Mouse (Mus musculus): ENCODE results near the gene Sh3pxd2b.

The Sh3pxd2b gene

GRCm38 (mm10) chr11:32340476-32341473, 6.8 kb upstream of the Sh3pxd2b start:
- DNase-seq (ENCODE audit: low read depth, low spot score): peak; percentile 61

- peak; percentile 73 for DNase-seq (ENCODE audit: low read depth, low spot score)
Measured at GRCm38 (mm10) chr11:32342770-32343191, 4.8 kb upstream of the Sh3pxd2b start.

GRCm38 (mm10) chr11:32343350-32343749, 4.3 kb upstream of the Sh3pxd2b start:
- DNase-seq (ENCODE audit: low read depth, low spot score): no peak

GRCm38 (mm10) chr11:32345504-32346297, 1.9 kb upstream of the Sh3pxd2b start:
- DNase-seq (ENCODE audit: low read depth, low spot score): no peak

GRCm38 (mm10) chr11:32347264-32347606, 385 bp upstream of the Sh3pxd2b start:
- DNase-seq (ENCODE audit: low read depth, low spot score): no peak

DNA sequence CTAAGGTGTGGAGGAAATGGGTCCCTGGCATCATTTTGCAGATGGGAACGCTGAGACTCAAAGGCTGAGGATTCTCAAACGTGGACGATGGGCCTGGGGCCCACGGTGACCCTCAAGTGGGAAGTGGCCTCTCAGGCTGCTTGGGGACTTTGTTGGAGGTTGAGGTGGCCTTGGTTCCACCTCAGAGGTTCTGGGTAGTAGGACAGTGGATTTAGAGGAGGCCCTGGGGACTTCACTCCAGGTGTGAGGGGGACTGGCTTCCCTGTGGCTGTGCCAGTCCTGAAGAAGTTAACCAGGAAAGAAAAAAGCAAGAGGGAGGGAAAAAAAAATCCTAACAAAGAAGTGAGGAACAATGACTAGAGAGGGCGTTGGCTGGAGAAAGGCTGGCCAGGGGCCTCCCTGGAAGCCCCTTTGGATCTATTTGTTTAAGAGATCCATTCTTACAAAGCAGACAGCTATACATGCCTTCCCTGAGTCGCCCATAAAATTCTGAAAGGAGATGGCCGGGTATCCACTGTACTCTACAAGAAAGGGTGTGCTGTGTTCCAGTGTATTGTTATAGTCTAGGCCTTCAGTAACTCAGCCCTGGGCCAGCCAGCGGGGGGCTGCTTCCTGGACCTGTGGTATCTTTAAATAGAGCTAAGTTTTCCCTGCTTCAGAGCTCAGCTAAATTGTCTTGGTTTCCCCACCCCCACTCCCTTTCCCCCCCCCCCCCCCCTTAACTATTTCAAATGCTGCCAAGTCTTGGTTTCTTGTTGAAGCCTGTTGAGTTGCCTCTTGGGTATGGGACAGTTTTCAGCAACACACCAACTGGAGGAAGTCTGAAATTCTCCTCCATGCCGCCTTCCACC, 1.0 kb downstream of the Sh3pxd2b start:
- DNase-seq (ENCODE audit: low read depth, low spot score): no peak

DNA sequence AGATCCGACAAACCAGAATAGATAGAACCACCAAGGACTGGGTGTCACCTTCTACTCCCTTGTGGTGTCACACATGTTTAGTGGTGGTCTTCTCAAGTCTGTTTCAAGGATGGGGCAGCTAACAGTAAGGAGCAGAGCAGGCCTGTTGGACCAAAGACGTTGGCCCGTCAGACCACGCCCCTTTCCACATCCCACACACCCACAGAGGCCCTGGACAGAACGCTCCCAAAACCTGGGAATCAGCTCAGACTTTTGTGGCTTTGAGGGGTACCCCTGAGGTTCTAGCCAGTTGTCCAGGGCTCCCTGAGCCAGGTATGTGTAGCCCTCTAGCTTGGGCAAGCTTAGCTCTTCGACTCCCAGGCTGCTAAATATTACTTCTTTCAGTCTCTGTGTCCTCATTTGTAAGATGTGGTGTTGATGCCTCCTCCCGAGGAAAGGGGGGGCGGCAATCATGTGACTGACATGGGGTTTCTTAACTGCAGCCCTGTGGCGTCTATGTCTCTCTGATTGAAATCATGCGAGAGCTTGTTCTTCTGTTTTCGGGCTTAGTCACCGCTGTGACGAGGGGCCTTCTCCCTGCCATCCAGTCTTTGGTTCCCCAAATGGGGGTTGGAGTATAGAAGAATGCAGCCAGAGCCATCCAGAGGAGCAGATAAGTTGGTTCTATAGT, 1.8 kb downstream of the Sh3pxd2b start:
- no peak for DNase-seq (ENCODE audit: low read depth, low spot score)

DNA sequence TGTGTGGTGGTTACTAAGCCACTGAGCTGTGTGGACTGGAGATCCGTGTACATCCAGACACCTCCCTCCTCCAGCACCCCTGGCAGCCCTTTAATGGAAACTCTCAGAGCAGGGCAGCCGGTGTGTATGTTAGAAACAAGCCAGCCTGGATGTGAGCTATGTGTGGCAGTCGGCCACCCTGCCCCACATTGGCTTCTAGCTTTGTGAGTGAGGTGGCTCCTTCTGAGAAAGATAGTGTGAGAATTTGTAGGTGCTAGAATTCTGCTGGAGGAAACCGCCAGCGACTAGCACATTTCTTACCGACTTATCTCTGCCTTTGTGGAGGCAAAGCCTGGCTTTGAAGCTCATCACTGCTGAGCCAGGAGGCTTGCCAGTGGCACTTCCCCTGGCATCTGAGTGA, 5.3 kb downstream of the Sh3pxd2b start:
- no peak for DNase-seq (ENCODE audit: low read depth, low spot score)

DNA sequence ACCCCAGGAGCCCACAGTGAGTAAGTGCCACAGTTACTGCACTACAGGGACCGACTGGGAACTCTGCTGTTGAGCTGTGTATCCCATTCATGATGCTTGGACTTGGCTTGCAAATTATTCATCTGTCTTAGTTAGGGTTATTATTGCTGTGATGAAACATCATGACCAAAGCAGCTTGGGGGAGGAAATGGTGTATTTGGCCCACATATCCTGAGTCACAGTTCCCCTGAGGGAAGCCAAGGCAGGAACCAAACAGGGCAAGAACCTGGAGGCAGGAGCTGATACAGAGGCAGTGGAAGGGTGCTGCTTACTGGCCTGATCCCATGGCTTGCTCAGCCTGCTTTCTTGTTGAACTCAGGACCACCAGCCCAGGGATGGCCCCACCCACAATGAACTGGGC, 7.8 kb downstream of the Sh3pxd2b start:
- no peak for DNase-seq (ENCODE audit: low read depth, low spot score)

GRCm38 (mm10) chr11:32357686-32358085, 10.1 kb downstream of the Sh3pxd2b start:
- DNase-seq (ENCODE audit: low read depth, low spot score): no peak

- no peak for DNase-seq (ENCODE audit: low read depth, low spot score)
Measured at GRCm38 (mm10) chr11:32358399-32358798, 10.8 kb downstream of the Sh3pxd2b start.

- no peak for DNase-seq (ENCODE audit: low read depth, low spot score)
Measured at GRCm38 (mm10) chr11:32359566-32359965, 11.9 kb downstream of the Sh3pxd2b start.

DNA sequence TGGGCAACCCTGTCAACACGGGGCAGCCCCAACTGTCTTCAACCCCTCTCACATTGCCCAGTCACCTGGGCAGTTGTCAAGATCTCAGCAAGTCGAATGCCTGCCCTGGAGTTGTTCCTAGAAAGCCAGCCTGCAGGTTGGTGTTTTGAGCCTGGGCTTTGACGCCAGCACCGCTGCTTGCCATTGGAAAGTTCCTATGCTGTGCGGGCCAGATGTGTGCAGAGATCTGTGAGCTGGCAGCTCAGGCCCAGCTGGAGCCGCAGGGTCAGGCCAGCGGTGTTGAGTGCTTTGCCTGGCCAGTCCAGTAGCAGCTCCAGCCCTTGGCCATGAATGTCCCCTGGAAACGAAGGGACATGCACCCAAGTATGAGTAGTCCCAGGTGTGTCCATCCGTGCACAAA, 14.2 kb downstream of the Sh3pxd2b start:
- DNase-seq (ENCODE audit: low read depth, low spot score): no peak

- no peak for DNase-seq (ENCODE audit: low read depth, low spot score)
Measured at GRCm38 (mm10) chr11:32363188-32363587, 15.6 kb downstream of the Sh3pxd2b start.

DNA sequence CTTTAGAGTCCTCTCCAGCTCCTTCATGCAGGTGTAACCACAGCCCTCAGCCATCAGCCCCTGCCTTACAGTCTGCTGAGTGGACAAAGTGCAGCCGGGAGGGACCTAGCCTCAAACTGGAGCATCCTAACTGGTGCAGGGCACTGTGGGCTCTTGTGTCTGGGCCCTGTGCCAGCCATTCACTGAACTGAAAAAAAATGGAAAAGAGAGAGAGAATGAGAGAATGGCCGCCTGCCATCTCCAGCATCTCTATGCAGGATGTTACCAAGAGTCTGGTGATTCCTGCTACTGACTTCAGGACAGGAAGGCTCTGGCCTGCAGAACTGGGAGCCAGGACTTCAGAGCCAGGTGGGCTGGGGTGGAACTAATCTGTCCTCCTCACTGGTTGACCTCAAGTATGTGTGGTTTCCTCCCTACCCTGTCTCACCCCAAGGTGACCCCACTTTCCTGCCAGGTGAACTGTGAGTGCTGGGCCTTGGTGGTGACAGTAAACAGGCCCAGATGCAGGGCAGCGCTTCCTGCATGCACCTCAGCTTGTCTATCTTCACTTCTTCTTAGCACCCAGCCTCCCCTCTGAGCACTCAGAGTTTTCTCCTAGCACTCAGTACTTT, 16.1 kb downstream of the Sh3pxd2b start:
- DNase-seq (ENCODE audit: low read depth, low spot score): peak; percentile 10

DNA sequence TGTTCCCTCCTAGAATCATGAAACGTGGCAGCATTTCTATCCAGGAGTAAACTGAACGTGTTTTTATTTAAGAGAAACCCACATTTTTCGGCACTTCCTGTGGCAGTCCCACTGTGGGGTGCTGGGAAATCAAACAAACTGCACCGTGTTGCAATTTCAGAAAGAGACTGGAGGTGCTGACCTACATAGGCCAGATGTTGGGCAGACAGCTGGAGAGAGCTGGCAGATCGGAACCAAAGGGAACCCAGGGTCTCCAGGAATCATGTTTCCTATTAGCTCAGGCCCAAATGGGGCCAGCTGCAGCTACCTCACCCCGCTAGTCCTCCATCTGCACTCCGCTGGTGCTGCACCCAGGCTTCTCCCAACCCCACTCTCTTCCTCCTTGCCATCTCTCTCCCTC, 16.8 kb downstream of the Sh3pxd2b start:
- DNase-seq (ENCODE audit: low read depth, low spot score): peak; percentile 11

DNA sequence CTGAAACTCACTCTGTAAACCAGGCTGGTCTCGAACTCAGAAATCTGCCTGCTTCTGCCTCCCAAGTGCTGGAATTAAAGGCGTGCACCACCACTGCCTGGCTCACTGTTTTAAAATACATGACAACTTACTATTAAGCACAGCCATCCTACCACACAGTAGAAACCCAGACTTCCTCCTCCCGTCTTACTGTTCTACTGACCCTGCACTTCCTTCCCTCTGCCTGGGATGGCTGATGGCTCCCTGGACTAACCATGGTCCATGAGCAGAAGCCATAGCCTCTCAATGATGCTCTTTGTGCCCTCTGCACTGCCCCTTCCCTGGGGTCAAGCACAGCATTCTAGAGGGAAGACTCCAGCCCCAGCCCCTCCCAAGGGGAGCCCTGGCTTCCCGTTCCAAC, 17.9 kb downstream of the Sh3pxd2b start:
- no peak for DNase-seq (ENCODE audit: low read depth, low spot score)

DNA sequence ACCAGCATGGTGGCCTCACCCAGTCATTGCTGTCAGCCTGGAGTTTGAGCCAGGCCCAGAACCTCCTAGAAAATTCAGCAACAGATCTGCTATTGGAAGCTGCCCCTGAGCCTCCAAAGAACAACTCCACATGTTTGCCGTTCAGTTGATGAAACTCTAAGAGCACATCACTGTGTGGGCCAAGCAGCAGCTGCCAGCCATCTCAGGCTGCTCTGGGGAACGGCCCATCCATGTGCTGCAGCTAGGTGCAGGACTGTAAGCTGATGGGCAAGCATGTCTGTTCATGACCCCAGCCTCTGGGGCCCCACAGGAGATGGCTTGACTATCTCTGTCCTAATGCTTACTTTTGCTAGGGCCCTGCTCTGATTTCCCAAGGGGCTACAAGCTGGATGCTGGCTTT, 19.4 kb downstream of the Sh3pxd2b start:
- DNase-seq (ENCODE audit: low read depth, low spot score): no peak

DNA sequence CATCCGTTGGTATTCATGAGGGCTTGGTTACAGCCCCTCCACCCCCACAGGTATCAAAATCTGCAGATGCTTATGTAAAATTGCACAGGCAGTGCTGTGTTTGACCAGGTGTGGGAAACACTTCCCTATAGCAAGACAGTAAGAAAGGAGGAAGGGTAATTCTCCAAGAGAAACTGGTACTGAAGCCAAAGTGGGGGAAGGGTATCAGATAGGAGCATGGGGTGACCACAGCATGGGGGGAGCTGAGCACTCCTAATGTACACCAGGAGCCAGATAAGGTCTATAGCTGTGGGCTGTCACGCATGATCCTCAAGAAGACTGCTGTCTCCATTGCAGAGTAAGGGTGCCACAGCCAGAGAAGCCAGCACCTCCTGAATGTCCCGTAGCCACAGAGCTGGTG, 21.4 kb downstream of the Sh3pxd2b start:
- no peak for DNase-seq (ENCODE audit: low read depth, low spot score)

DNA sequence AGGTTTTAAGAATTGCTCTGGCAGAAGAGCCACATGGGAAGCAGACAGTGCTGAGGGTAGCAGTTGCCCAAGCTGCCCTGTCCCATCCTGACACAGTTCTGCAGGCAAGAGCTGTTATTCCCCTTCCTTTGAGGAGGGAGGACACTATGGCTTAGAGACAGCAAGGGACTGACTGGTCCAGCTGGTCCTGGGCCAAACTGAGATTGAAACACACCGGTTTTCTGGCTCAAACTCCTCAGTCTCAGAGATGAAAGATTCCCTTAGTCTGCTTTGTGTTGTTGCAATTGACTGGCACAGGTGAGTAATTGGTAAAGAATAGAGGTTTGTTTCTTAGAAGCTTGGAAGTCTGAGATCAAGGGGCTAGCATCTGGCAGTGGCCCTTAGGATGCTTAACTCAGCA, 23.3 kb downstream of the Sh3pxd2b start:
- DNase-seq (ENCODE audit: low read depth, low spot score): no peak
